Mouse (Mus musculus) intestine, postnatal 0 days (tissue): Measurements from ENCODE around the gene Serpina1a. TPM values are rescaled to one million over a fixed set of nuclear protein-coding genes. Genes with fewer than 3 reads are reported as not detected.
"Not testable (repeated sequence)": the region's sequence is repeated elsewhere in the genome, so short reads cannot be mapped to it uniquely, and the experiment has no call there.

Experiments
- ATAC-seq: fragments of 200-750 bp; cut with Nextera tagmentation; 2 replicates; pipeline ENCODE4 v1.8.0; 2017; ENCODE audit warnings: mild to moderate bottlenecking, moderate TSS enrichment, moderate library complexity
- H3K27ac ChIP-seq: fragments of 300-500 bp; sonication (generic); 2 replicates; pipeline ENCODE4 v1.5.1; 2014; ENCODE audit warnings: mild to moderate bottlenecking, low read depth, low read length, moderate library complexity
- H3K27me3 ChIP-seq: fragments of 300-500 bp; sonication (generic); replicated peaks from 2 replicates; pipeline ENCODE4 v1.6.1; 2014; ENCODE audit warnings: low read length, mixed read lengths; ENCODE audit not compliant: control insufficient read depth, insufficient read depth
- H3K36me3 ChIP-seq: fragments of 300-500 bp; sonication (generic); 2 replicates; pipeline ENCODE4 v1.6.1; 2014; ENCODE audit warnings: mild to moderate bottlenecking, moderate library complexity; ENCODE audit not compliant: control insufficient read depth, insufficient read depth
- H3K4me1 ChIP-seq: fragments of 300-500 bp; sonication (generic); replicated peaks from 2 replicates; pipeline ENCODE4 v1.6.1; 2014; ENCODE audit warnings: antibody characterized with exemption, low read length, mixed read lengths; ENCODE audit not compliant: control insufficient read depth, insufficient read depth
- H3K4me2 ChIP-seq: fragments of 300-500 bp; sonication (generic); replicated peaks from 2 replicates; pipeline ENCODE4 v1.6.1; 2014; ENCODE audit warnings: low read depth, mild to moderate bottlenecking, moderate library complexity
- H3K4me3 ChIP-seq: fragments of 300-500 bp; sonication (generic); 2 replicates; pipeline ENCODE4 v1.5.1; 2014; ENCODE audit warnings: low read depth, low read length
- H3K9ac ChIP-seq: fragments of 300-500 bp; sonication (generic); 2 replicates; pipeline ENCODE4 v1.6.1; 2014; ENCODE audit warnings: mild to moderate bottlenecking, low read depth, low read length
- H3K9me3 ChIP-seq: fragments of 300-500 bp; sonication (generic); 2 replicates; pipeline ENCODE4 v1.6.1; 2016; ENCODE audit warnings: mixed run types; ENCODE audit not compliant: control insufficient read depth
- CTCF ChIP-seq: sonication (generic); IDR thresholded peaks from 2 replicates; pipeline ENCODE4 v1.5.1; 2016; ENCODE audit warnings: low read depth, mild to moderate bottlenecking, control low read depth, antibody characterized with exemption, moderate library complexity
- WGBS: fragments of 180-500 bp; shearing (Covaris S2); extraction: QIAGEN DNeasy Blood & Tissue Kit; methylation state at CpG from one replicate; pipeline ENCODE4 v1.1.7; 2014; 5-methylcytosine and 5-hydroxymethylcytosine counted together
- polyA plus RNA-seq: library from polyadenylated mRNA; unstranded; fragments of >200 nt; fragmentation: Nextera tagmentation; extraction: Ambion mirVana; gene quantifications from 2 replicates; pipeline ENCODE4 v1.2.1, GENCODE M21; 2015

Gene Serpina1a
- polyA plus RNA-seq, 1 experiment from 2014 or later: 67.1 TPM

DNA sequence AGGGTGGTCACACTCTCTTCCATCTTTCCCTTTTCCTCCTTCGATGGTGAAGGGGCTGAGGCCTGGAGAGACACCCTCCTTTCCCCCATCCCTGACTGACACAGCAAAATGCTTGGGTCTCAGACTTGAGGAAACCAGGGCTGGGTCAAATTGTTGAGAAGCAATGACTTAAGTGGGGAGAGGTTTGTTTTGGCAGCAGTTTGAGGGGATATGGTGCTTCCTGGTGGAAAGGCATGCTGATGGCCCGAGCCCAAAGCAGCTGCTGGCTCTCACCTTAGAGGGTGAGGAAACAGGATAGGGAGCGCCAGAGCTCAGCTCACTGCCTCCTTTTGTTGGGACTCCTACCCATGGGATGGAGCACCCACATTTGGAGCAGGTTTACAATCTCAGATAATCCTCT is 2.4 kb downstream of the Serpina1a start:
- Histone ChIP-seq H3K27ac (0 out of 2 replicates have a peak overlapping the region, but pooled peaks have one; percentile 21), H3K4me3 (no peak overlapping the region), H3K27me3 (no peaks in the 10 kb centered on the region), H3K4me2 (no peak overlapping the region), H3K9me3 (no peaks in the 10 kb centered on the region), H3K9ac (no peak overlapping the region), H3K4me1 (no peaks in the 10 kb centered on the region), H3K36me3 (no peaks in the 10 kb centered on the region)
- TF ChIP-seq CTCF: no peak
- WGBS: 79% methylated on average over 3 of the region's 3 CpGs
- no peak for ATAC-seq

DNA sequence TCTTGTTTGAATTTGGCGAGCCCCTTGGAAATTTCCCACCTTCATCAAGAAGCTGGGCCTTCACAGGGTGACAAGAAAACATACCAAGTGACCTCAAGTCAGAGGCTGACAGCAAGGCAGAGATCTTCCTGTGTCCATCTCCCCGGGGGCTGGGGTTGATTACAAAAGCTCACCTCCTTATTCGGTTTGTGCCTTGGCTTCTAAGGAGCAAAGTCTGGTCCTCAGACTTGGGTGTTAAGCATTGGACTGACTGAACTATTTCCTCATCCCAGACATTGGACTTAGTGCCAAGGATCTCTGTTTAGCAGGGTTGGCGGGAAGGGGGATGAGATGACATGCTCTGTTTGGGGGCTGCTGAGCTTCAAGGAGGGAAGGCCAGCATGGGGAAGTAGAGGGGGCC is 2.8 kb downstream of the Serpina1a start:
- not testable (repeated sequence) for H3K9me3 ChIP-seq, H3K9ac ChIP-seq, H3K27me3 ChIP-seq, H3K4me3 ChIP-seq, H3K4me2 ChIP-seq, H3K36me3 ChIP-seq, H3K4me1 ChIP-seq, H3K27ac ChIP-seq
- 0 out of 2 replicates have a peak, but pooled peaks have one; percentile 41 for ATAC-seq
- 25% methylated on average over 3 of the region's 4 CpGs for WGBS

DNA sequence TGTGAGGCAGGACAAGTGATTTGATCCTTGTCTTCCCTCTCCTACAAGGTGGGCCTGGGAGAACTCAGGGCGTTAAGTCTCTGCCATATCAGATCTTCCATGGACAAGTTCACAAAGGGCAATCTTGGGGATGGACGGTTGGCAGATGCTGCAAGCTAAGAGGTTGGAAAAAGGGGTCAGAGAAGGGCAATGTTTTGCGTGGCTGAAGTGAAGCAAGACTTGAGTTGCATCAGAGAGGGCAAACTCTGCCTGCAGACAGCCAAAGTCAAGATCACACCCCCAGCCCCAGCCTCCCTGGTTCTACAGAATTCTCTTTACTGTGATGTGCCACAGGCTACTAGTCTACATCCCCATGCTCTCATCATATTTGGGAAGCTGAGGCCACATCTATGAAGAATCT is 3.8 kb downstream of the Serpina1a start:
- H3K27ac ChIP-seq, H3K27me3 ChIP-seq, H3K4me2 ChIP-seq, H3K9ac ChIP-seq, H3K36me3 ChIP-seq, ATAC-seq, H3K4me1 ChIP-seq, H3K9me3 ChIP-seq, H3K4me3 ChIP-seq: not testable (repeated sequence)
- 54% methylated on average over 3 of the region's 3 CpGs for WGBS

DNA sequence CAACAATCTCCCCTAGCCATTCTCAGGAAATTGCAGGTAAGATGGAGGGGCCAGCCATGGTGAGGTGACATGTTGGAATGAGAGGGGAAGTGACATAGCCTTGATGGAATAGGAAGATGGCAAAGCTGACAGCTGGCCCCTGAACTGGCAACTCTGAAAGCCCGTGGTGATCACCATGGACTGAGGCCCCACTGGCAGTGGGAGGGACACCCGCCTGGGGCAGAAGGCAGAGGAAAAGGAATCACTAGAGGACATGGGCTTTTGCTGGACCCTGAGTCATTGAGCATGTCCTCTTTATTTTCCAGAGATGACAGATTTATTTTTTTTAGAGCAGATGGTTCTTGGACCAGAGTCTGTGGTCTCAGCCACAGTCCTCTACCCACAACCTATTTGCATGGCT is 10.3 kb downstream of the Serpina1a start:
- not testable (repeated sequence) for ATAC-seq, H3K27me3 ChIP-seq

DNA sequence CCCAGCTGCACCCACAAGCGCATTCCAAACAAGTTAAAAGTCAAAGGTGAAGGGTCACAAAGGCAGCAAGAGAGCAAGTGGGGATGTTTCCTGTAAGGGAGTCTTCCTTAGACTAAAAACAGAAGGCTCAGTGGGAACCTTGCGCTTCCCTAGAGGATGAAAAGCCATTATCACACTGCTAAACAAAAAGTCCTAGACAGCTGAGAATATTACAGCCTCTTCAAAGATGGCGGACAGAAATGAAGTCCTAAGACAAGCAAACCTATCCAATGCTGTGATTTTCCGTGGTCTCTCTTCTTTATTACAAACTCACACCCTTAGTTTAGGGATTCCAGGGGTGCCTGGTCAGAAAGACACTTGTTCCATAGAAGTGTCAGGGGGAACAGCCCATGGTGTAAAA is 33.1 kb downstream of the Serpina1a start, which contains the start of gene Serpina1b:
TSS of gene Serpina1b (minus strand) at position 101 of the 400 bp plus-strand sequence.
- not testable (repeated sequence) for H3K36me3 ChIP-seq, H3K4me2 ChIP-seq, ATAC-seq, H3K27ac ChIP-seq, H3K27me3 ChIP-seq, H3K9ac ChIP-seq, H3K4me3 ChIP-seq, H3K9me3 ChIP-seq, H3K4me1 ChIP-seq
- 90% methylated on average over 4 of the region's 4 CpGs for WGBS

More for the DNA sequence above, 10.3 kb downstream of the Serpina1a start:
- not testable (repeated sequence) for H3K27ac ChIP-seq, H3K4me2 ChIP-seq, H3K9ac ChIP-seq, H3K9me3 ChIP-seq, H3K36me3 ChIP-seq, H3K4me1 ChIP-seq, H3K4me3 ChIP-seq
- WGBS: 79% methylated on average over 2 of the region's 2 CpGs

DNA sequence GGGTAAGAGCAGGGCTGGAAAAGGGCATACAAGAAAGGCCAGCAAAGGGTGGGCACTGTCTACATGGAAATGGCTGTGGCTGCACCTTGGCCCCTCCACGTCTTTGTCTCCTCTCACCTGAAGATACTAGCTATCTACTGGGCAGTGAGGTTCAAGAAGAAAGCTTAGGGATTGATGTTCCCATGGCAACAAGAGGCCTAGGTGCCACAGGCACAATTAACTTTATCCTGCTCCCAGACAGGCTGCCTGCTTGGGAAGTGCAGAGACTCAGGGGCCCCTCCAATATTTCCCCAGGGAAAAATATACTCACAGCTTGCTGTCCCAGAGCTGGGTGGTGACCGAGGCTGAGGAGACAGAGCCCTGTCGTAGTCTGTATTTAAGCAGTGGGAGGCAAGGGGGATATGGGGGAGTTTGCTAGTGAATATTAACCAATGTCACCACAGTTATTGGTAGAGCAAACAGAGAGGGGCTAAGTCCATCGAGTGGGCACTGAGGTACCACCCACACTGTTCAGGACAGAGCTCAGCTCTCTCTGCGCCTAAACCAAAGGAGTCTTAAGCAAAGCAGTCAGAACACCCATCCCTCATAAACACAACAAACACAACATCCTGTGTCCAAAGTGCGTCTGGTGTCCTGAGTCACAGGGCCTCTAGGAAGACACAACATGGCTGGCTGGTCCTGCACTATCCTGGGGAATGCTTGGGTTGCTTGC is 35.5 kb downstream of the Serpina1a start:
- not testable (repeated sequence) for H3K36me3 ChIP-seq, H3K27me3 ChIP-seq, H3K9me3 ChIP-seq, H3K27ac ChIP-seq, H3K4me3 ChIP-seq, H3K4me1 ChIP-seq, H3K9ac ChIP-seq
- 29% methylated on average over 6 of the region's 6 CpGs for WGBS
- H3K4me2 ChIP-seq: peak overlapping the region; percentile 35
- peak; percentile 79 for ATAC-seq

DNA sequence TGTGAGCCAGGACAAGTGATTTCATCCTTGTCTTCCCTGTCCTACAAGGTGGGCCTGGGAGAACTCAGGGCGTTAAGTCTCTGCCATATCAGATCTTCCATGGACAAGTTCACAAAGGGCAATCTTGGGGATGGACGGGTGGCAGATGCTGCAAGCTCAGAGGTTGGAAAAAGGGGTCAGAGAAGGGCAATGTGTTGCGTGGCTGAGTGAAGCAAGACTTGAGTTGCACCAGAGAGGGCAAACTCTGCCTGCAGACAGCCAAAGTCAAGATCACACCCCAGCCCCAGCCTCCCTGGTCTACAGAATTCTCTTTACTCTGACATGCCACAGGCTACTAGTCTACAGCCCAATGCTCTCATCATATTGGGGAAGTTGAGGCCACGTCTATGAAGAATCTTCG is 39.5 kb downstream of the Serpina1a start:
- not testable (repeated sequence) for H3K36me3 ChIP-seq, H3K9ac ChIP-seq, ATAC-seq, H3K4me3 ChIP-seq, H3K27ac ChIP-seq, H3K27me3 ChIP-seq, H3K4me1 ChIP-seq, H3K9me3 ChIP-seq, H3K4me2 ChIP-seq
- 85% methylated on average over 4 of the region's 5 CpGs for WGBS

Other genes starting within 250 kb of the Serpina1a start
- 0.10 and 0.21 TPM in 2 replicates for gene Serpina10, start 232.1 kb downstream of the Serpina1a start, polyA plus RNA-seq
- gene Serpina6, start 206.3 kb downstream of the Serpina1a start, polyA plus RNA-seq: 0.21 TPM in 1 of 2 replicates, not detected in the other
- gene Serpina16, start 187.4 kb downstream of the Serpina1a start, polyA plus RNA-seq: not detected in 2 replicates
- 0.18 and 0.21 TPM in 2 replicates for gene Serpina1f, start 168.0 kb downstream of the Serpina1a start, polyA plus RNA-seq
- gene Serpina1d, start 90.0 kb downstream of the Serpina1a start, polyA plus RNA-seq: 6.6 and 6.9 TPM in 2 replicates
- gene Serpina1b, start 33.2 kb downstream of the Serpina1a start, polyA plus RNA-seq: 34.2 and 45.6 TPM in 2 replicates
- 7.9 and 9.9 TPM in 2 replicates for gene Serpina1c, start 41.3 kb upstream of the Serpina1a start, polyA plus RNA-seq
- 177 and 211 TPM in 2 replicates for gene Serpina1e, start 95.4 kb upstream of the Serpina1a start, polyA plus RNA-seq
- gene Serpina11, start 126.4 kb upstream of the Serpina1a start, polyA plus RNA-seq: not detected in 2 replicates
- not detected in 2 replicates for gene Serpina9, start 150.2 kb upstream of the Serpina1a start, polyA plus RNA-seq
- not detected in 2 replicates for gene Serpina12, start 180.9 kb upstream of the Serpina1a start, polyA plus RNA-seq
- gene Serpina5, start 237.6 kb upstream of the Serpina1a start, polyA plus RNA-seq: 0.18 and 0.24 TPM in 2 replicates
- gene Serpina3a, start 249.2 kb upstream of the Serpina1a start, polyA plus RNA-seq: 0.09 and 0.21 TPM in 2 replicates